Mouse (Mus musculus): ENCODE results near the gene Fgfrl1. TPM values are rescaled to one million over a fixed set of nuclear protein-coding genes. Genes with fewer than 3 reads are reported as not detected.
"Not testable (repeated sequence)": the region's sequence is repeated elsewhere in the genome, so short reads cannot be mapped to it uniquely, and the experiment has no call there.

Fgfrl1 gene
- total RNA-seq, 2 experiments from 2014 or later: 18.0 to 24.2 TPM

- no peak for DNase-seq
- intact Hi-C loops (cut with DNase I): no loop called here
Observed at GRCm38 (mm10) chr5:108741844-108742243, 49.7 kb downstream of the Fgfrl1 start.

- intact Hi-C loops (cut with DNase I): no loop called here
- DNase-seq: no peak
Observed at GRCm38 (mm10) chr5:108742596-108742995, 50.4 kb downstream of the Fgfrl1 start.

GRCm38 (mm10) chr5:108743856-108744255 is 51.7 kb downstream of the Fgfrl1 start:
- intact Hi-C loops (cut with DNase I): no loop called here
- DNase-seq: no peak

GRCm38 (mm10) chr5:108744629-108745028 is 52.4 kb downstream of the Fgfrl1 start:
- no peak for DNase-seq
- intact Hi-C loops (cut with DNase I): no loop called here

GRCm38 (mm10) chr5:108750328-108751210 is 58.4 kb downstream of the Fgfrl1 start:
- no peak for DNase-seq
- intact Hi-C loops (cut with DNase I): no loop called here

- DNase-seq; intact Hi-C loops (cut with DNase I): not testable (repeated sequence)
Observed at GRCm38 (mm10) chr5:108751258-108751657, 59.1 kb downstream of the Fgfrl1 start.

Other genes starting within 250 kb of the Fgfrl1 start
- gene Mfsd7a, start 243.5 kb upstream of the Fgfrl1 start, total RNA-seq (2021): 1 to 10 TPM in 1 of 2 experiments, under 1 TPM in 1; 0.77 to 1.3 TPM
- gene Pcgf3, start 231.2 kb upstream of the Fgfrl1 start, total RNA-seq (2021): 10 to 100 TPM; 46.2 to 54.8 TPM
- gene Cplx1, start 142.4 kb upstream of the Fgfrl1 start, total RNA-seq (2021): under 1 TPM in 1 of 2 experiments, not detected in 1; 0.38 TPM
- 10 to 100 TPM; 35.8 to 37.6 TPM for gene Gak, start 62.6 kb upstream of the Fgfrl1 start, total RNA-seq (2021)
- gene Tmem175, start 62.6 kb upstream of the Fgfrl1 start, total RNA-seq (2021): 10 to 100 TPM; 10.2 to 10.3 TPM
- gene Idua, start 32.1 kb upstream of the Fgfrl1 start, total RNA-seq (2021): 10 to 100 TPM; 13.2 to 14.6 TPM
- 10 to 100 TPM; 12.8 to 13.4 TPM for gene Dgkq, start 22.7 kb upstream of the Fgfrl1 start, total RNA-seq (2021)
- gene Slc26a1, start 16.8 kb upstream of the Fgfrl1 start, total RNA-seq (2021): under 1 TPM in 1 of 2 experiments, not detected in 1; 0.17 TPM
- not detected for gene Rnf212, start 82.6 kb downstream of the Fgfrl1 start, total RNA-seq (2021)
- not detected for gene Tmed11, start 103.0 kb downstream of the Fgfrl1 start, total RNA-seq (2021)
- not detected for gene Vmn2r8, start 116.5 kb downstream of the Fgfrl1 start, total RNA-seq (2021)
- gene Vmn2r9, start 160.2 kb downstream of the Fgfrl1 start, total RNA-seq (2021): not detected